Mouse (Mus musculus) ES-E14 (cell line): ENCODE measurements at regions not wholly inside any gene's neighbourhood (a gene's known extent, or its start where the extent isn't known, plus 50 kb on each side); places are given as distances from the start of the nearest gene placed in this dataset.

Experiments
- DNase-seq: peaks from one replicate; pipeline ENCODE4 v3.0.0-alpha.2; 2013; ENCODE audit warnings: low read depth, low spot score
- H3K27ac ChIP-seq: 2 replicates; pipeline ENCODE4 v1.5.1; 2012; ENCODE audit warnings: low read depth, mild to moderate bottlenecking, low read length, moderate library complexity, mixed read lengths; ENCODE audit not compliant: poor library complexity, insufficient read depth, severe bottlenecking
- H3K36me3 ChIP-seq: 2 replicates; pipeline ENCODE4 v1.6.1; 2012; ENCODE audit warnings: mild to moderate bottlenecking, low read length, moderate library complexity, mixed read lengths; ENCODE audit not compliant: control insufficient read depth, poor library complexity, insufficient read depth, severe bottlenecking
- H3K4me1 ChIP-seq, 2 experiments: fragments of 150-350 bp in 1 of 2; sonication (generic) in 1 of 2; 2 replicates each; pipeline ENCODE4 v1.6.1; 2012; ENCODE audit warnings: low read length in 2 of 2, mild to moderate bottlenecking in 1 of 2, mixed read lengths in 1 of 2; ENCODE audit not compliant: control insufficient read depth in 2 of 2, insufficient read depth in 2 of 2, poor library complexity in 1 of 2
- H3K4me3 ChIP-seq, 2 experiments: fragments of 150-350 bp in 1 of 2; sonication (generic) in 1 of 2; 2 replicates each; pipeline ENCODE4 v1.5.1; 2012; ENCODE audit warnings: low read length in 2 of 2, low read depth in 1 of 2, mild to moderate bottlenecking in 1 of 2, mixed read lengths in 1 of 2; ENCODE audit not compliant: insufficient read depth in 1 of 2, poor library complexity in 1 of 2, severe bottlenecking in 1 of 2
- H3K9ac ChIP-seq: 2 replicates; pipeline ENCODE4 v1.6.1; 2012; ENCODE audit warnings: low read depth, mild to moderate bottlenecking, low read length, mixed read lengths; ENCODE audit not compliant: poor library complexity, insufficient read depth, severe bottlenecking
- H3K9me3 ChIP-seq: fragments of 150-350 bp; sonication (generic); 2 replicates; pipeline ENCODE4 v1.6.1; 2012; ENCODE audit warnings: low read depth, mild to moderate bottlenecking, low read length; ENCODE audit not compliant: control insufficient read depth, insufficient read depth
- CHD2 ChIP-seq: IDR thresholded peaks from 2 replicates; pipeline ENCODE4 v1.6.1; 2014; ENCODE audit warnings: mild to moderate bottlenecking, low read depth, low read length, inconsistent platforms
- HCFC1 ChIP-seq: IDR thresholded peaks from 2 replicates; pipeline ENCODE4 v1.6.1; 2012; ENCODE audit warnings: low read length, inconsistent platforms, borderline replicate concordance; ENCODE audit not compliant: insufficient read depth
- MAFK ChIP-seq: IDR thresholded peaks from 2 replicates; pipeline ENCODE4 v1.6.1; 2014; ENCODE audit warnings: mild to moderate bottlenecking, low read depth, low read length, inconsistent platforms; ENCODE audit not compliant: insufficient read depth
- ZC3H11A ChIP-seq: IDR thresholded peaks from 2 replicates; pipeline ENCODE4 v1.6.1; 2012; ENCODE audit warnings: low read depth, mild to moderate bottlenecking, inconsistent platforms, low read length, borderline replicate concordance
- ZNF384 ChIP-seq: IDR thresholded peaks from 2 replicates; pipeline ENCODE4 v1.6.1; 2012; ENCODE audit warnings: low read depth, low read length, inconsistent platforms
- in situ Hi-C, 2 experiments: fragments of 600-800 bp; cut with MboI; formaldehyde crosslinking; loops; one replicate each; pipeline ENCODE4 v1.15.1; 2025; ENCODE audit warnings: low sequenced_read_pairs in 2 of 2, inconsistent platforms in 1 of 2; ENCODE audit not compliant: unreplicated experiment in 2 of 2

- Histone ChIP-seq H3K9me3 (no peaks in the 10 kb centered on the region), H3K4me1 (peaks cover 0 to 7% of the 10 kb centered on the region in 2 experiments; a peak in 1 of 4 replicates), H3K27ac (no peak overlapping the region; the same call in 1 of the 2 replicates), H3K9ac (peak overlapping the region; percentile 35; the same call in 1 of the 2 replicates), H3K36me3 (no peaks in the 10 kb centered on the region), H3K4me3 (peak overlapping the region in 1 of 2 experiments; percentile 19; a peak in 1 of 4 replicates)
- no peak for TF ChIP-seq ZNF384
- no peak for TF ChIP-seq HCFC1
- TF ChIP-seq ZC3H11A, result peak; percentile 86; the same call in 1 of the 2 replicates
- no peak for TF ChIP-seq CHD2
- in situ Hi-C loops, result no loop called here
- DNase-seq, result peak; percentile 92
Measured at GRCm38 (mm10) chr3:33955854-33956624, 63.7 kb upstream of the Fxr1 start.

DNA sequence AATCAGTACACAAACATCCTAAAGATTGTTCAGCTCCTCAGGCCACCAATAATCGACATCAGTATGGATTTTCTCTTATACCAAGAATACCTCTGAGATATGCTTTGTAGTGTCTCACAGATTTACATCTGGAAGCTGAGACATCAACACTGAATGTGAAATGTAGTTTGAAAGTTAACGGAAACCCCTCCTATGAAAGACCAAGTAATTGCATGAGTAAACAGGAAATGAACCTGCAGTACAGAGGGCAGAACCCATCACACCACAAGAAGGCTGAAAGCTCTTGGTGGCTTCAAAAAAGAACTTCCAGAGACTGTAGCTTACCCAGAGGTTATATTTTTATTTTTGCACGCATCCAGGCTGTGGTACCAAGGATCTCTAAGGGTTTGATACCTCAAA lies 63.1 kb upstream of the Fxr1 start:
- no peak overlapping the region for H3K9ac ChIP-seq
- no peak for DNase-seq
- no peak overlapping the region for H3K4me3 ChIP-seq
- no peaks in the 10 kb centered on the region for H3K36me3 ChIP-seq
- no peak overlapping the region for H3K27ac ChIP-seq
- TF ChIP-seq HCFC1 (no peak), ZNF384 (no peak), MAFK (no peak), ZC3H11A (no peak), CHD2 (no peak)
- in situ Hi-C loops, result no loop called here
- H3K4me1 ChIP-seq, result peaks cover 0 to 7% of the 10 kb centered on the region in 2 experiments; a peak in 1 of 4 replicates
- no peaks in the 10 kb centered on the region for H3K9me3 ChIP-seq

DNA sequence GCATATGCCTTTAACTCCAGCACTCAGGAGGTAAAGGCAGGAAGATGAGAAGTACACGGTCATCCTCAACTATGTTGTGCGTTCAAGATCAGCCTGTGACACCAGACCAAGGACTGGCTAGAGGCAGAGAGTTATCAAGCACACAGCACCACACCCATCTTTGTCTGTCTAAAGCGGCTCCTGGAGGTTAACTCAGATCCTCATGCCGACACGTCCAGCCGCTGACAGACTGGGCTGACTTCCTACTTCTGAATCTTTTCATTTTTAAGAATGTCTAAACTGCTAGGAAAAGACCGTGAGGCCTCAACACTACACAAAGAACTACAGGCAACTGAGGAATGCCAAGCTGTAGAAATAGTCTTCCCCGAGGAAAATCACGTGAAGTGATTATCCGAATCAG lies 62.1 kb upstream of the Fxr1 start:
- Histone ChIP-seq H3K4me3 (no peak overlapping the region), H3K9ac (no peak overlapping the region), H3K36me3 (no peaks in the 10 kb centered on the region), H3K4me1 (peaks cover 0 to 7% of the 10 kb centered on the region in 2 experiments; a peak in 1 of 4 replicates), H3K27ac (no peak overlapping the region), H3K9me3 (no peaks in the 10 kb centered on the region)
- no peak for DNase-seq
- in situ Hi-C loops, result no loop called here
- no peak for TF ChIP-seq ZNF384

DNA sequence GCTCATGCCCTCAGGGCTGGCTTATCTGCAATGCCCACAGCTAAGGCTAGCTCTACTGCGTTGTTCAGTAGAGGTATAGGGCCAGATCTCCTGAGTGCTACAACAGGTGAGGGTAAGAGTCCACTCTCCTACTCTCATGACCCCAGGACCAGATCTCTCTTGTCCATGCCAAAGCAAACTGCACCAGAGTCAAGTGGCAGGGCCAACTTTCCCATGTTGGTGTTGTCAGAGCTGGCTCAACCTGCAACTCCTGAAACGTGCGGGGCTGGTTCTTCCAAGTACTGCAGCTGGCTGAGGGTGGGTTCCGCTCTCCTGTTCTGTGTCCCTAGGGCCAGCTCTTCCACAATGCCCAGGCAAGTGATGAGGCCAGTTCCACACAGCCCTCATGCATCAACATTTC lies 61.5 kb upstream of the Fxr1 start:
- no peaks in the 10 kb centered on the region for H3K36me3 ChIP-seq
- no peak overlapping the region for H3K9ac ChIP-seq
- no peak overlapping the region for H3K27ac ChIP-seq
- peaks cover 0 to 7% of the 10 kb centered on the region in 2 experiments; a peak in 1 of 4 replicates for H3K4me1 ChIP-seq
- in situ Hi-C loops, result no loop called here
- DNase-seq, result no peak
- H3K4me3 ChIP-seq, result no peak overlapping the region
- H3K9me3 ChIP-seq, result no peaks in the 10 kb centered on the region
- TF ChIP-seq CHD2 (no peak), HCFC1 (no peak), ZNF384 (no peak), ZC3H11A (no peak), MAFK (no peak)

DNA sequence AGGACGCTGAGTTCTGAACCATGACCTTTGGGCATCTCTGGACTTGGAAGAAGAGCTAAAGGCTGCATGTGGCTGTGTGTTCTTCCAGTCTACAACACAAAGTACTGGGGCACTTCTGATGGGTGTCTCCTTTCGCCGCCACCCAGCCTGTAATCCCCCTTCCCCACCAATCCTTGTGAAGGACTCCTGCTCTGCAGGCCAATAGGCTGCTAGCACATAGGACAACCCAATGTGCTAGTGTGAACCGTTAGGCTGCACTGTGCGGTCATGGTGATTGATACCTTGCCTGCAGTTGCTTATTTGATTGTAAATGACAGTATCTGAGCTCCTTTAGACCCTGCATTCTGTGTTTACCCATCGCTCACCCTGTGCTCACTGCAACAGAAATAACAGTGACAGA lies 59.5 kb upstream of the Fxr1 start:
- H3K27ac ChIP-seq, result no peak overlapping the region
- H3K9ac ChIP-seq, result no peak overlapping the region
- no peaks in the 10 kb centered on the region for H3K9me3 ChIP-seq
- no peak overlapping the region for H3K4me3 ChIP-seq
- in situ Hi-C loops, result no loop called here
- no peak for DNase-seq
- H3K4me1 ChIP-seq, result peaks cover 0 to 8% of the 10 kb centered on the region in 2 experiments; a peak in 1 of 4 replicates
- no peak for TF ChIP-seq ZNF384
- no peak for TF ChIP-seq MAFK
- no peak for TF ChIP-seq ZC3H11A
- no peak for TF ChIP-seq HCFC1
- H3K36me3 ChIP-seq, result no peaks in the 10 kb centered on the region
